Mouse (Mus musculus): ENCODE data around the gene Gm28374.
A peak's percentile ranks its signal among the peaks of the same experiment; 100 is the strongest.

The Gm28374 gene

DNA sequence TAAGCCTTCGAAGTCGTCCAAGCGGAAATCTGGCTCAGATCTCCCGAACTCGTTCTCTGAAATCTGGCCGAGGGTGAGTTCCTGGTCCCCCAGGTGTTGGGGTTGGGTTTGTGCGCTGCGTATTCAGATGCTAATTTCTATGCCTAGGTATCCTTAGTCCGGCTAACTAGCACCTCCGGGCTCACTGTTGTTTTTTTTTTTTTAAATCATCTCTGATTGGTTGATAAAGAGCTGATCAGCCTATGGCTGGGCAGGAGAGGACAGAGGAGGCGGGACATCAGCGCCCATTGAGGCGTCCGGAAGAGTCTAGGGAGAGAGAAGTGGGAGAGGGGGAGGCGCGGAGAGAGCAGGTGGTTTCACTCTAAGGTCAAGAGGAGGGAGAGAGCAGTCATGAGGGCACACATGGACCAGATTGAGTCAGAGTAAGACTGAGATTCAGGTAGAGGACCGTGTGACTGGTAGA is 3.4 kb upstream of the Gm28374 start:
- peak; percentile 58 for DNase-seq (ENCODE audit: low spot score)

DNA sequence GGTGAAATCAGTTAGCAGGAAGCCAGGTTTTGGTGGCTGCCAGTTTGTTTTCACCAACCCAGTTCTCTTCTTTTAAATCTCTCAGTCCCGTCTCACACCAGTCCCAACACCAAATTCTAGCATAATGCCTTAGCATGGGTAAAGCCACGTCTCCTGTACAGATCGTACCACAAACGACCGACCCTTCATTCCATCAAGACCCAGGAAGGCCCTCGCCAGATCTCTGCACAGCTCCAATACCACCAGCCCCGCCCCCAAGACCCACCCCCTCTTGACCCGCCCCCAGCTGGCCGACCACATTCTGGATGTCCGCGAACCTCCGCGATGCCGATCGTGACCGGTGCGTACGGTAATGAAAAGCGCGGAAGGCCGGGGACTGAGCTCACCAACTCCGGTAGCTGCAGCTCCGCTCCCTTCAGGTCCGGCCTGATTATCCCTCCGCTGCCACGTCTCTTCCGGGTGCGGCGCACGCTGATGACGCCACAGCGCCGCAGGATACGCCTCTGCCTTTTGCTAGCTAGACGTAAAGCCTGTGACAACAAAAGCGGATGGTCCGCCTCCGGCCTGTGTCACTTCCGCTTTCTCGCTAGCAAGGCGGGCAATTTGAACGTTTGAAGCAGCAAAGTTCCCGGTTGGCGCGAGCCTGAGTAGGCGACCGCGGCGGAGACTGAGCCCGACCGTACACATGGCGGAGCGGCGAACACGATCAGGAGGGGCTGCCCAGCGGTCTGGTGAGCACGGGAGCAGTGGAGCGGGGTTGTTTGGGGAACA is 2.6 kb upstream of the Gm28374 start, which contains the start of the genes Zfpl1 and Cdca5:
Gene Zfpl1 (minus strand): TSS at position 479 of the 771 bp plus-strand sequence.
Gene Cdca5 (plus strand): TSS at position 506 of the 771 bp plus-strand sequence.
- peak; percentile 96 for DNase-seq (ENCODE audit: low spot score)

DNA sequence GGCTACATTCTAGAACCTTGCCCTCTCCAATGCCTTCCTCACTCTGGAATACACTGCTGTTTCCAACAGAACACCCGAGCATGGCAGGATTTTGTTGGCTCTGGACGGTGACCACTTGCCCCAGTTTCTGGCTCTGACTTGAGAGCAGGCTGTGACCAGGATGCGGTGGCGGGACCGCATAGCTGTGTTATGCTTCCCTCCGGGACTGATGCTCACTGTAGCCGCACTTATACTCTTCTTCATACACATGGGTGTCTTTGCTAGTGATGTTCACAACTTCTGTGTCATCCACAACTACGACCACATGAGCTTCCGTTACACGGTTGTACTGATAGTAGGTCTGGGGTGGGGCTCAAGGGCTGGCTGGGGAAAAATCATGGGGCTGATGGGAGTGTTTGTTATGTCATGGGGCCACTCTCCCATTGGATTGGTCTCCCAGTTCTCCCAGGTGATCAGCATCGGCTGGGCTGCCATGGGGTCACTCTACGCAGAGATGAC is 2.0 kb downstream of the Gm28374 start, which contains the start of gene Tmem262:
Gene Tmem262 (plus strand): TSS at position 51 of the 498 bp plus-strand sequence.
- no peak for DNase-seq (ENCODE audit: low spot score)

DNA sequence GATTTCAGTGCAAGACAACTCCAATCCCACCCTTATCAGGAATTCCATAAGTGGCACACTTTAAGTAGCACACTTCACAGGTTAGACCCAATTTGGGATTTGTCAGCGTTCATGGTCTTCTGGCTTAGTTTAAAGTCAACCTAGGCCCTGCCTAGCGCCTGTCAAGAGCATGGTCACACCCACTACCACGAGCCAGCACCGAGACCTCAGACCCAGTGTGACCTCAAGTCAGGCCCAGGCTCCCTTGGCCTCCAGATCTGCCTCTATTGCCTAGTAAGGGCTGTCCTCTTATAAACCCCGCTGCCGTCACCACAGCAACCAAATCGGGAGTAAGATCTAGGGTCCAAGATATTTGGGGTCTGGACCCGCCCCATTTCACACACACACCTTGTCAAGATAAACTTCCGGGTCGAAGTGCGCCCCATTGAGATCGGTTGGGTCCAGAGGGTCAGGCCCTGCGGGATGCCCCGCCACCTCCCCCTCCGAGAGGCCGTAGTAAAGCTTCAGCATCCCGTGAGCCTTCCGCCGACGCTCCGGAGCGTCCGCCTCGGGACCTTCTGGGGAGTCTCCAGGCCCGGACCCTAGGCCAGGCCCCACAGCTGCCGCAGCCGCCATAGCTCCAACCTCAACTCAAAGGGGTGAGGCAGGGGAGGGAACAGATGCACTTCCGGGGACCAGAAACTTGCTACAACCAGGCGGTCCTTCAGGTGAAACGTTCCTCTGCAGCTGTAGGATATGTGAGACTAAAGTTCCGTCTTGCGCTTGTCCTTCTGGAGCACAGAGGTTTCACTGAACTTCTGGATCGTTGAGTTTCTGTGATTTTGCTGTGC is 5.3 kb downstream of the Gm28374 start, which contains the start of gene Vps51:
Gene Vps51 (minus strand): TSS at position 668 of the 830 bp plus-strand sequence.
- peak; percentile 84 for DNase-seq (ENCODE audit: low spot score)

DNA sequence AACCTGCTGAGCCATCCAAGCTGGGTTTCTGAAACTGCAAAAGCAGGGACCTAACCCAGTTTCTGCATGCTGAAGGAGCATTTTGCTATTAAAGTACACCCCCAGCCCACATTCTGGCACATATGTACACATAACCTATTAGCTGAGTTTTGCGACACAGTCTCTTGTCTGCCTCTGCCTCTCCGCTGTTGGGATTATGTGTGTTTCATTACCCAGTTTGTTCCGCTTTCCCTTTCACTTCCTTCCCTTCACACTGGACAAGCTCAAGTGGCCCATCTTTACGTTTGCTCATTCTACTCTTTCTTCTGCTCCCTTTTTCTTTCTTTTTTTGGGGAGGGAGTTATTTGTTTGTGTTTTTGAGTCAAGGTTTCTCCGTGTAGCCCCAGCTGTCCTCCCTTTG is 8.2 kb downstream of the Gm28374 start:
- DNase-seq (ENCODE audit: low spot score) = no peak

DNA sequence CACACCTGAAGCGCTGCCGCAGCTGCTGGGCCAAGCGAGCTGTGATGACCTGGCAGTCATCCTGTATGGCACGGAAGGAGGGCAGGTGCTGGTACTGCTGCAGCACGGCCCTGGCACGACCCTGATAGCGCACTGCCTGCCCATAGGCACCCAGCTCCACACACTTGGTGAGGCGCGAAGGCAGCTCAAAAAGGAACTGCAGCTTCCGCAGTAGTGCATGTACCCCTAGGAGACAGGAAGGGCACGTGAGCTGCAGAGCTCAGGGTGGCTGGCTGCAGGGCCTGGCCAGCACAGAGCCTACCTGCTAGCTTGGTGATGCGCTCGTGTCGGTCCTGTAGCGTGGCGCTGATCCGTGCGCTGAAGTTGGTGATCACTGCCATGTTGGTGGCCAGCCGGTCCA is 10.8 kb downstream of the Gm28374 start:
- DNase-seq (ENCODE audit: low spot score) = no peak

DNA sequence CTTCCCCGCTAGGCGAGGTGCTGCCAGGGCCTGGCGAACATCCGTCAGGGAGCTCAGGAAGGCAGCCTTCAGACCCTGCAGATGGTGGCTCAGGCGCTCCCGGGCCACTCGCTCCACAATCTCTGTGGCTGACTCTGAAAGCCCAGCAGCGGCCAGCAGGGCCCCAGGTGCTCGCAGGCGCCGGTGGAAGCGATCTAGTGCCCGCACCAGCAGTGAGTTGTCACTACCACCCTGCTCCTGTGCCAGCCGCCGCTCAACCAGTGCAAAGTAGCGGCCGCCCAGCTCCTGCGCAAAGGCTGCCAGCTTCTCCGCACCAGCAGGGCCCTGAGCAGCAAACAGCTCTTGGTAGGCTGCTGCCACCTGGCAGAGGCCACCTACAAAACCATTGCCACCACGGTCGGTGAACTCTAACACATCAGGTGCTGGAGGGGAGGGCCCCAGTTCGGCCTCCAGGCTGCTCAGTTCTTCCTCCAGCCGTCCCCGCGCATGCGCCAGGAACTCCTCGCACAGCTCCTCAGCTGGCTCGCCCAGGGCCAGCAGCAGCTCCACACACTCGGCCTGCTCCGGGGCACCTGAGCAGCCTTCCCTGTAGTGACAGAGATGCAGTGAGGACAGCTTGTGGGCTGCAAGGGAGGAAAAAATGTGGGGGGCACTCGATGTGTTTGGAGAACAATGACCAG is 11.3 kb downstream of the Gm28374 start:
- DNase-seq (ENCODE audit: low spot score) = no peak

DNA sequence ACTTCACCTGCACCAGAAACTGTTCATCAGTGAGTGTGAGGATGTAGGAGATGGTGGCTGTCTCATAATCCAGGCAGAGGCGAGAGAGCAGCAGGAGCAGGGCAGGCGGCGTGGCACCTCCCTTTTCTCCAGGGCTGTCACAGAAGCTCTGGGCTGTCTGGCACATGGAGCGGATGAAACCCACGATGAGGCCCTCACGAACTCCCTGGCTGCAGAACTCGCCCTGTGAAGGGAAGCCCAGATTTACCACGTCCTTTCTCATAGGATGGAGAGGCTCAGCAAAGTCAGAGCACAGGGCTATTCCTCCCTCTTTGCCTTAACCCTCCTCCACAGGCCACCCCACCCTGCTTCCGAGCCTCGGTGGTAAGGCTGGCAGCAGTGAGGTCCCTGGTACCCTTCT is 12.2 kb downstream of the Gm28374 start:
- no peak for DNase-seq (ENCODE audit: low spot score)

DNA sequence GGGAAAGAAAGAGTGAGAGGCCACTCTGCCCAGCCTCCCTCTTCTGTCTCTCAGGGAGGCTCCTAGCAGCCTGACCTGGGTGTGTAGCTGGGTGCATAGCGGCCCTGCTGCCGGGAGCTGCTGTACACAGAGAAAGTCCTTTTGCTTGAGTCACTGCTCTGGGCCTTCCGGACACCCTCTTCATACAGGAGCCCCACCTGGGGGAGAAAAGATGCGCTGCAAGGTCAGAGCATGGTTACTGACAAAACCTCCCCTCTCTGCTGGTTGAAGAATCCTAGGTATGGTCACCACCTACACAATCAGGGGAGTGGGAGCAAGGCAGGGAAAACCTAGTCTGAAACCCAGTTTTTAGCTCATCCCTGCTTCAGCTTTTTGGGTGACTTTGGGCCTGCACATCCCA is 13.1 kb downstream of the Gm28374 start:
- peak; percentile 25 for DNase-seq (ENCODE audit: low spot score)

DNA sequence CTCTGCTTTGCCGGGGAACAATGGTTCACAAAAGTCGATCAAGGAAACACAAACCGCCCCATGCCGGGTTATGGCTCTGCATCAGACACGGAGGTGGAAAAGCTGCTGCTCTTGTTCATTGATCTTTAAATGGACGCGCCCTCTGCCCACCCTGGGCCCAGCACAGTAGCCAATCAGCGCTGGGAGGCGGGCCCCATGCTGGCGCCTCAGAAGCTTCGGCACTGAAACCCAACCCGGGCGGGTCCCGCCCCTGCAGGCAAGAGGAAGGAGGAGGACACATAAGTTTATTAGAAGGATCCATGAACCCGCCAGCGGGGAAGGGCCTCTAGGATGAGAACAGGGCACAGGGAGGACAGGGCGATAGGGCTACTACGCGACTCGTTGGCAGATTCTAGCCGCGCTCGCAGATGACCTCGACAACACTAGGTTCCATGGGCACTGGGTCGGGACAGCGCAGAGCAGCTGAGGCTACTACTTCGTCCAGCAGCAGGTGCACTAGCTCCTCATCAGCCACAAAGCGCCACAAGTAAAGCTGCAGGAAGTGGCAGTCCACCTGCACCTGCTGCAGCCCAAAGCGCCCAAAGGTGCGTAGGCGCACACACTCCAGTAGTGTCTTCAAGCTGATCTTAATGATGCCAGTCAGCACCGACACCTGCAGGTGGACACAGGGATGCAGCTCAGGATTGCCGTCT is 14.2 kb downstream of the Gm28374 start, which contains the start of gene Tm7sf2:
Gene Tm7sf2 (minus strand): TSS at position 650 of the 692 bp plus-strand sequence.
- DNase-seq (ENCODE audit: low spot score) = peak; percentile 94

DNA sequence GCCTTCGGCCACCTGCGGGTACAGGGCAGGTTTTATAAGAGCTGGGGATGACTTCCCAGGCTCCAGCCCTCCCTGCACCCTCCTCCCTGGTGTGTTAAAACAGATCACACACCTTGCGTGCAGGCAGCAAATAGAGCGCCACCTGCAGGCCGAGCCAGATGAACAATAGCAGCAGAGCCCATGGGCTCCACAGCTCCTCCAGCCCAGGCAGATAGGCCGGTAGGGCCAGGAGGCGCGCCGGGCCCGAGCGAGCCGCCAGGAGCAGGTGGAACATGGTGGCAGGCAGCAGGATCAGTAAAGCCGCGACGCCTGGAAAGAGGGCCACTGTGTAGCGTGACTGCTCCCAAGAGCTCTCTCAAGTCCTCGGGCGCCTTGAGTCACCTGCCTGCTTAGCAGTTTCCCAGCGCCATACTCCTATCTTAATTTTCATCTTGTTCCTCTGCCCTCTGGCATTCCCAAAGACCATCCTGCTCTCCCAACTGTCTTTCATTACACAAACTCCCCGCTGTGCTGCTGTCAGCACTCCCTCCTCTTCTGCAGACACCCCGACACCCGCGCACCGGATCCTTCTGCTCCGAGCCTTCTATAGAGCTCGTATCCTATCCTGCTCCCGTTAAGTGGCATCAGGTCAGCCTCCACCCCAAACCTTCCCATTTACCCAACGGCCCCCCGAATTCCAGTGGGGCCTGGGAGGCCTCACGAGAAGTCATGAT is 14.9 kb downstream of the Gm28374 start:
- peak; percentile 86 for DNase-seq (ENCODE audit: low spot score)

DNA sequence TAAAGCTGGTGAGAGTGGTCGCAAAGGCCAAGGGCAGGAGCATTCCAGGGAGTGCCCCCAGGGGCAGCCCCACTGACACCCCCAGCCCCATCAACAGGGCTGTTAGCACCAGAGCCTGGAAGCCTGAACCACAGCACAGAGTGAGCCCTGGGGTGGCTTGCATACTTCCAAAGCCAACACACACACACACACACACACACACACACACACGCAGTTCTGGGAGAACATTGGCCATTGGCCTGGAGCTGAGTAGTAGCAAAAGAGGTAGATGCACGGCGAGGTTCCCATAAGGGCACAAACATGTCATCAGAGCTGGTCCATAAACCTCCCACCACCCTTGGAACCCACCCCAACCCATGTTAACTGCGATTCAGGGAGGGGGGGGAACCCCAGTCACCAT is 15.5 kb downstream of the Gm28374 start:
- no peak for DNase-seq (ENCODE audit: low spot score)

DNA sequence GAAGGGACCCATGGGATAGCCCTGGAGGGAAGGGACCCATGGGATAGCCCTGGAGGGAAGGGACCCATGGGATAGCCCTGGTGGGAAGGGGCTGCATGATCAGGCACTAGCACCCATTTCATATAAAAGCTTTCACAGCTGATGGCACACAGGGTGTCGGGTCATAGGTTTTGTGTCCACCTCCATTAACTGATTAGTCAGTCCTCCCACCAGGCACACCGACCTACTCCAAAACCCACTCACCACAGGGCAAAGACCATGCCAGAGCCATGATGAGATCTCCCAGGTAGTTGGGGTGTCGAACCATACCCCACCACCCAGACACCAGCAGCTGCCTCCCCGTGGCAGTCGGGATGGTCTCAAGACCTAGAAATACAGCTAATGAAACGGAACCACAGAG is 19.0 kb downstream of the Gm28374 start:
- DNase-seq (ENCODE audit: low spot score) = no peak

DNA sequence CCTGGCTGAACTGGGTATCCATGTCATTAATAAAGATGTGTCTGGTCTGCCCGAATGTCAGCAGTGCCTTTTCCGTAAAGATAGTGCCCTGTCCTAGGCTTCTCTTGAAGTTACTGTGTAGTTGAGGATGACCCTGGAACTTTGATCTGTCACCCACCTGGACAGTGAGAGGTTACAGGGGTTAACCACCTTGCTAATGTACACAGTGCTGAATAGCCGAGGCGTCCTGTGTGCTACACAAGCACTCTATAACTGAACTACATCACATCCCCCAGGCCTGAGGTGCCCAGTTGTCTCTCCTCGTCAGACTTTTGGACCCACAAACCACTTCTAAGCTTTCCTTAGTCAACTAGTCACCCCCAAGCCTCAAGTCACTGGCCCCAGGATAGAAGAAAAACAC is 19.6 kb downstream of the Gm28374 start:
- DNase-seq (ENCODE audit: low spot score) = no peak

DNA sequence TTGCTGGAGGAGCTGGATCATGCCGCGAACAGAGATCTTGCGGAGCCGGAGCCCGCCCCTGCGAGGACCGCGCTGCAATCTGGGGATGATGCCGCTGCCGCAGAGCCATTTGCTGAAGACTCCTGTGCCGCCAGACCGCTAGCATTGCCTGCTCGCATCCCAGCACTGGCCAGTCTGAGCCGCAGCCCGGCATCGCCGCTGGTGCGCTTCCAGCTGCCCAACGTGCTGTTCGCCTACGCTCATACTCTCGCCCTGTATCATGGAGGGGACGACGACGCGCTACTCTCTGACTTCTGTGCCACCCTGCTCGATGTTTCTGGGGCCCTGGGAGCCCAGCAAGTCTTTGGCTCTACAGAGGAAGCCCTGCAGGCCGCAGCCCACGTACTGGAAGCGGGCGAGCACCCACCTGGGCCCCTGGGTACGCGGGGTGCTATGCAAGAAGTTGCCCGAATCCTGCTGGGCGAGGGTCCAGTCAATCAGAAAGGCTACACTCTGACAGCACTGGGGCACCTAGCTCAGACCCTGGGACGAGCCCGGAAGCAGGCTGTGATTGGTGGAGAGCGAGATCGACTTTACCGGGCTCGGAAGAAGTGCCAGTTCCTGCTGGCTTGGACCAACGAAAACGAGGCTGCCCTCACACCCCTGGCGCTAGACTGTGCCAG is 20.3 kb downstream of the Gm28374 start:
- DNase-seq (ENCODE audit: low spot score) = peak; percentile 57

DNA sequence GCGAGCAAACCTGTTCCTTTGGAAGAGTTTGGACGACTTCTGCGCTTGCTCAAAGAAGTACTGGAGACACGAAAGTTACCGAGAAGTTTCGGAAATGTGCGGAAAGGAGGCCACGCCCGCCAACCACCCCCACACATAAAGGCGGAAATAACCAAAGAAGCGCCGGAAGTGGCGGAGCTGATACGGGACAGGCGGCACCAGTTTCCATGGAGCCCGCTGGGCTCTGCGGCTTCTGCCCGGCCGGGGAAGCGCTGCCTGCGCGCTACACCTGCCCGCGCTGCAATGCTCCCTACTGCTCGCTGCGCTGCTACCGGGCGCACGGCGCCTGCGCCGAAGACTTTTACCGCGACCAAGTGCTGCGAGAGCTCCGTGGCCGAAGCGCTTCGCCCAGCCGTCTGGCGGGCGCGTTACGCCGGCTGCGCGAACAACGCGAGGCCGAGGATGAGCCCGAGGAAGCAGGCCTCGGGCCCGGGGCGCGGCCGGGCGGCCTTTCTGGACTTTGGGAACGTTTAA is 21.0 kb downstream of the Gm28374 start, which contains the start of gene Znhit2:
Gene Znhit2 (plus strand): TSS at position 172 of the 513 bp plus-strand sequence.
- DNase-seq (ENCODE audit: low spot score) = peak; percentile 95

DNA sequence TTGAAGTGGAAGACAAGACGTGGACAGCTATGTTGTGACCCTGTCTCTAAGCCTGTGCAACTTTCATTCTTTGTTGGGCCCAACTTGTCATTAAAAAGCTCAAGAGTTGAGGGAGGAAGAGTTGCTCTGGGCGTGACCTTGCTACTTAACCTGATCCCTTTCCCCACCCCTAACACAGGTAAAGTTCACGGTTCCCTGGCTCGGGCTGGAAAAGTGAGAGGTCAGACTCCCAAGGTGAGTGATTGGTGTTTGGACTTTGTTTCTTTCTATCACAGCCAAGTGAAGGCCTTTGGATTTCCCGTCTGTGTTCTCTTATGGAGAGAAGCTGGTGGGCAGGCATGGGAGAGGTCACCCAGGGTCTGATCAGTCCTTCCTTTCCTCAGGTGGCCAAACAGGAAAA is 23.1 kb downstream of the Gm28374 start:
- DNase-seq (ENCODE audit: low spot score) = no peak

DNA sequence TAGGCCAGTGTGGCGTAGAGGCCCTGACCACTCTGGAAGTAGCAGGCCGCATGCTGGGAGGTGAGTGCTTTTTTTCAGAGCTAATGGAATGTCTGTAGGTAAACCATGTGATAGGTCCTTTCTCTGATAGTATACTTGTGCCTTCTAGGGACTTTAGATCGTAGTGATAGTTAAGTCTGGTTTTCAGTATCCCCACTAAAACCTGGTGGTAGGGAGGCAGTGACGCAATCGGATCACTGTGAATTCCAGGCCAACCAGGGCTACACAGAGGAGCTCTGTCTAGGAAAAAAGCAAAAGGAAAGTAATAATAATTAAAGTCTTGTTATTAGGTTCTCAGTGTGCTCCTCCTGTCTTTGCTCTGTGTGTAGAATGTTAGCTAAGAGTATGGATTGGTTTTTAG is 23.5 kb downstream of the Gm28374 start:
- no peak for DNase-seq (ENCODE audit: low spot score)

DNA sequence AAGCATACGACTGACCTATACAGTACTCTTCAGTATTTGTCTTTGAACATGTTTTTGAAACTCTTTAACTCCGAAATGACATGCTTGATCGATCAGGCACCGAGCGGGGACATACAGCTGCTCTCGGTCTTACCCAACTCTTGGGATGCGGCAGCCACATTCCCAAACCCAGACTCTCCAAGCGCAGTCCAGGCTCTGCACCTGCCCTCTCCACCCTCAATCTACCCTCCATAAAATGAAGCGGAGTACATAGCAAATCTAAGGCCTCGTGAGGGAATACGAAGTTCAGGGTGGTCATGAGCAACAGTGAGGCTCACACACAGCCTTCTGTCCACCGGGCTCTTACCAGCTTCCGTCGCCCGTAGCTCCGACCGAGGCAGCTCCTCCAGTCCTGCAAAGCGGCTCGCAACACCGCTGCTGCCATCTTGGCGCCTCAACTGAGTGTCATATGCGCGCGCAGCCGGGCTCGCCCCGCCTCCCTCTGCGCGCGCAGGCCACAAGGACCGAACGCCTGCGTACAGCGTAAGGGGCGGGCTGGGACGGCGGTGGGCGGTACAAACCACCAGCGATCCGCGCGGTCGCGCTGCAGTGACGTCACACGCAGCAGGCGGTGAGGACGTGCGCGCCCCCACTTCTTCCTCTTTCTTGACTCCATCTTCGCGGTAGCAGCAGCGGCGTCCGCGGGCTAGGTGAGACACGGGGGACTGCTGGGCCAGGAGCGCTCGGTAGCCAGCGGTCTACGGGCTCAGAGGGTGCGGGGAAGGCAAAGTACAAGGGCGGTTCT is 24.6 kb downstream of the Gm28374 start, which contains the start of the genes Mrpl49 and Fau:
Gene Mrpl49 (minus strand): TSS at position 473 of the 784 bp plus-strand sequence.
Gene Fau (plus strand): TSS at position 532 of the 784 bp plus-strand sequence.
- peak; percentile 99 for DNase-seq (ENCODE audit: low spot score)

Measured in urinary bladder, postnatal 14 days (tissue).